Mouse (Mus musculus) neutrophil, adult 5-6 weeks (primary cell): ENCODE results near the gene Atp4b. TPM values are rescaled to one million over a fixed set of nuclear protein-coding genes. Genes with fewer than 3 reads are reported as not detected.
A peak's percentile ranks its signal among the peaks of the same experiment; 100 is the strongest.

Source experiments
- ATAC-seq: fragments of 151-379, 151-347 bp; 2 replicates; pipeline ENCODE4 v1.8.0; 2017; ENCODE audit warnings: mild to moderate bottlenecking, moderate TSS enrichment; ENCODE audit not compliant: insufficient number of reproducible peaks, poor library complexity, low FRiP score, severe bottlenecking; ENCODE audit errors: extremely low read depth
- total RNA-seq: library from RNA; stranded (forward); fragments of 200-1000 nt; gene quantifications from 2 replicates; pipeline ENCODE4 v1.2.3, GENCODE M21; 2017

The Atp4b gene
- total RNA-seq, result not detected in 2 replicates

DNA sequence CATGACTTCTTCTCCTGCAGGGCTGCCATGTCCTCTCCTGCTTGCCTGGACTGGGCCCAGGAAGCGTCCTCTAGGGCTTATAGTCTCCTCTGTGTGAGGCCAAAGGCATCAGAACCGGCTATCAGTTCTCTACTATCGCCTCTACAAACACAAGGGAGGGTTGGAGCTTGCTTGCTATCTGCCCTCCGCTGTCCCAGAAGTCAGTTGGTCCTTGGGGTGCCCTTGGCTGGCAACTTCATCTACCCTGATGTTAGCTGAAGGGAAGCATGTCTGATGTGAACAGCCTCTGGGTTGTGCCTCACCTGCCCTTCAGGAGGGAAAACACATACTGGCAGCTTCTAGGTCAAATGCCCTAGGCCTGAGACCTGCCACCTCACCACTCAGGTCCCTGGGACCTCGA, at the start of gene Atp4b:
TSS of gene Atp4b (minus strand) at position 101 of the 400 bp plus-strand sequence.
- no peak for ATAC-seq

GRCm38 (mm10) chr8:13442152-13442551, 45.5 kb upstream of the Atp4b start:
- no peak for ATAC-seq

DNA sequence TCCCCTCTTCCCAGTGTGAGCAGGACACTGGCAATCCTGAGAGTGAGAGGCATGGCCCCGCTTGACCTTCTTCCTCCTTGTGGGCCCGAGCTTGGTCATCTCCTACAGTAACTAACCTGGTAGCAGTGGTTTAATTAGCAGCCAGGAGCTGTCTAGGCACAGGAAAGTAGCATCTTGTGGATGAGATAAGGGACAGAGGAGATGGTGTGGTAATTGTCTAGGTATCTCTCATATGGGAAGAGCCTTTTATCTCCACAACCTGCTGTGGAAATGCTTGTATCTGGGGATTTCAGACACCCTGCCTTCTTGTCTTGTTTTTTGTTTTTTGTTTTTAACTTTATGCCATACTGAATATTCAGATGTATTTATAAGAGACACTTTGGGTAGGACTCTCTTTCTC, 40.9 kb upstream of the Atp4b start:
- no peak for ATAC-seq

GRCm38 (mm10) chr8:13436052-13436451, 39.4 kb upstream of the Atp4b start:
- ATAC-seq, result no peak

- no peak for ATAC-seq
Measured at GRCm38 (mm10) chr8:13434889-13435288, 38.3 kb upstream of the Atp4b start, which contains the start of gene Tmem255b. TSS of gene Tmem255b (plus strand) at chr8:13435189.

- no peak for ATAC-seq
Measured at GRCm38 (mm10) chr8:13433130-13433529, 36.5 kb upstream of the Atp4b start.

DNA sequence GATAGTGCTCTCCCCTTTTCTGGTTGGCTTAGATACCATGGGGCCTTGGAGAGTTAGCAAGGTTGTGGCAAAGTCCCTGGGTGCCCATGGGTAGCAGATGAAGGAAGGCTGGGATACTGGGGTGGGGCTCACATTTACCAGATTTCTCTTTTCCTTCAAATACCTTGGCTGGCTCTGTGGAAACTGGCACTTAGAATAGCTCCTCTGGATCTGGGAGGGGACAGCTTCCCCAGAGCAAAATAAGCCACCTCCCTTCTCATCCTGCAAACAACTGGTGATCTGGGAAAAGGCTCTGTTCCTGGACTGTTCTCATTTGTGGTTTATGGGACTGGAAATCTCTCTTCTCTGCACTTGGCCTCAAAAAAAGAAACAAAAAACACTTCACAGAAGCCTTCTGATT, 34.2 kb upstream of the Atp4b start:
- ATAC-seq, result no peak

GRCm38 (mm10) chr8:13430412-13430811, 33.8 kb upstream of the Atp4b start:
- no peak for ATAC-seq

DNA sequence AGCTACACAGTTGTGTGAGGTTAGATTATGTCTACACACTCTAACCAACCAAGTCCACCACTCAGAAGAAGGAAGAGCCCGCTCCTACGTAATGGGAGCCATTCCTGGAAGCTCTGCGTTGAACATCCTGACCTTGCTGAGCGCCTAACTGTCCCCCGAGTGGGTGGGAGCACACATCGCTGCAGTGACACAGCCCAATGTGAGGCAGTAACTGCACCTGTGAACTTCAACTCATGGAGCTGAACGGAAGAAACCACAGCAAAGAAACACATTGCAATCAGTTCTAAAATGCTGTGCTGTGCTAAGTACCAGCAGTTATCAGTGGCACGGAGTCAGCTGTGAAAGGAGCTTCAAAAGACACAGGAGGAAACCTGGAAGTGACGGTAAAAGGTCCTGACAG, 31.5 kb upstream of the Atp4b start:
- no peak for ATAC-seq

DNA sequence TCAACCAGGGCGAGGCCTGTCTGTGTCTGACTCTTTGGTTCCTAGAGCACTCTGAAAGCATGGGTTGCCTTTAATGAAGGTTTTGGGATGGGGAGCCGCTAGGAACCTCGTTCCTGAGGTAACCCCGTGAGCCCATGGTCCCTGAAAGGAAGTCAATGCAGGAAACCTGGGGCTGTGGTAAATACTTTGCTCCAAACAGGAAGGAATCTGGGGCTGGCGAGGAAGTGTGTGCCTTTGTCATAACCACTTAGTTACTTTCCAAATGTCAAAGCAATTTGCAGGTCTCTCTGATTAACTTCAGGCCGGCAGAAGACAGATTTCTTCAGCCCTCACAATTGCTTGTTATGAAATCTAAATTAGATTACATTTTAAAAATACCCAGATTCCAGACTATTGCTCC, 30.7 kb upstream of the Atp4b start:
- ATAC-seq, result no peak

DNA sequence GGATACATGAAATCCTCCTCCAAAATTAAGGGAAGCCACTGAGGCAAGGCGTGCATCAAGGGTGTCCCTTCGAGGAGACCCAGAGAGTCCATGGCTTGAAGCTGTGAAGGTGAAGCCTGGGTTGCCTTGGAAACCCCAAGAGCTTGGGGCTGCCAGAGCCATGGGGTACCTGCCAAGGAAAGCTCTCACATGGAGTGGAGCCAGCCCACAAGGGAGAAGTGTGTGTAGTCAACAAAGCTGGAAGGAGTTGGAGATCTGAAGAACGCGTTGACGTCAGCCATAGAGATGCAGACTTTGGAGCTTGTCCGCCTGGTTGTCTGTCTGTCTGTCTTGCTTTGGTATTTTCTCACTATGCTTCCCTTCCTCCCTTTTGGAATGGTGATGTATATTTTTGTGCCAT, 24.3 kb upstream of the Atp4b start:
- no peak for ATAC-seq

DNA sequence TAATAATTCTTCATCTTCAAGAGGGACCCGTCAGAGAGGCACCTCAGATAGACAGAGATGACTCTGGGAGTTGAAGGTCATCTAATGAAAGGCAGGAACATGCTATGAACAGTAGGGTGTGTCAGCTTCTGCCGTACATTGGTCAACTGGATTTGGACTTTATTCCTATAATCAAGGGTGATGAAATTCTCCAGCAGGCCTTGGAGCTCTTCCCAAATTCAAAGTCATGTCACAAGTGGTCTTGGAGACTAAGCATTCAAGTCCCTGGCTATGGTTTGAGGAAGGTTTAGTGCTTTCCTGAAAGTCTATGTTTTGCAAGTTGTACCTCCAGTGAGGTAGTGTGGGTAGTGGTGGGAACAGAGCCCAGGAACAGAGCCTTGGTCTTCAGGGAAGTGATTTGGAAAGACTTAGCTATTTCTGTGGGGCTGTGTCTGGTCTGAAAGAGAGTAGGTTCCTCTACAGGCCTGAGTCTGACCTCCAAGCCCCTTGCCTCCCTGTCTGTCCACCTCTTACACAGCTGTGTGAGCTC, 22.6 kb upstream of the Atp4b start:
- no peak for ATAC-seq

- no peak for ATAC-seq
Measured at GRCm38 (mm10) chr8:13415879-13416278, 19.3 kb upstream of the Atp4b start.

- ATAC-seq, result no peak
Measured at GRCm38 (mm10) chr8:13413823-13414390, 17.3 kb upstream of the Atp4b start.

GRCm38 (mm10) chr8:13412891-13413558, 16.4 kb upstream of the Atp4b start:
- ATAC-seq, result peak; percentile 38; the same call in 1 of the 2 replicates

DNA sequence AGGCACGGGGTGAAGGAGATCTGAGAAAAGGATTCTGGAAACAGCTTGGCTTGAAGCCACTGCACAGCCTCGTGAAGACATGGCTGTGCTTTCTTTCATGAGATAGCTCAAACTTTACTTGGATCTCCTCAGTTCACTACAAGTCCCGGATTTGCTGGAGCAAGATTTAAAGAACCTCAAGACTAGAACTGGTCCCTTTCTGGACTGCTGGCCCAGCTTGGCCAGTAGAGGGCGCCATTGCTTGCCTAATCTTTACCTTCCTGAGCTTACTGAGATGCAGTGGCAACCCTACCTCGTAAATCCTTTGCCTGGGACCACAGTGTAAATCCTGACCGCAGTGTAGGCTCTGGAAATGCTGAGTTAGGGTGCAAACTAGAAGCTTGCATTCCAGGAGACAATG, 15.0 kb upstream of the Atp4b start:
- no peak for ATAC-seq

GRCm38 (mm10) chr8:13406011-13406410, 9.4 kb upstream of the Atp4b start:
- no peak for ATAC-seq

DNA sequence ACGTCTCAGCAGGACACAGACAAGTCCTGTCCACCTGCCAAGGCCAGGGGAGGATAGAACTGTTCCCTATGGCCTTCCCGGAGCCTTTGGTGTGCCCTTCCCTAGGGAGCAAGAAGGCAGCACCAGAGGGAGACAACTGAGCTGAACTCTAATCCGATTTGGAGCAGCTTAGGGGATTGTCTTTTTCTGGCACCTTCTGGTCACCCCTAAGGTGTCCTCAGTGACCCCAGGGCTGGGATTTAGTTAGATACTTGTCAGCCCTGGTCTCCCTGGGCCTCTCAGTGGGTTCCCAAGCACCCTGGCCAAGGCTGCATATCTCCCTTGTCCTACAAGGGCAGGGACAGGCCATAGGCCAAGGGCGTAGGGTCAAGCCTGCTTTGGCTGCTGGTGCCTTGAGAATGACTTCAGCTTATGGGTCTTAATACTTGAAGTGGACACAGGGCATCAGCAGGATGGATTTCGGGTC, 8.1 kb upstream of the Atp4b start, which contains the start of gene Grk1:
TSS of gene Grk1 (plus strand) at position 416 of the 466 bp plus-strand sequence.
- no peak for ATAC-seq

DNA sequence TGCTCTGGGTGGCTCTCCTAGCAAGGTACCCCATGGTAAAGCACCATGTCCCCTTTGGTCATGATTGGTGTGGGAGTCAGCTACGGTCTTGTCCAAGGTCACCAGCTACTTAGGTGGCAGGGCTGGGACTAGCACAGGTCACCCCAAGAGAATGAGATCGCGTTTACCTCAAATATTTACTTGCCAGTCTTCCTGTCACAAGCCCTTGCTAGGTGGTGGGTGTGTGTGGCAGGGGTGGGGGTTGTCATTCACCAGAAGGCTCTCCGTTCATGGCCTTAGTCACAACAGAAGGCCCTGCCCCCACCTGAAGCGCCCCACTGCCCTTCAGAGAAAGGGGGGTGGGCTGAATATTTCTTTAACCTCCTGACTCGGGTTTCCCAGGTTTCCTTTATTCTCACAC, 6.9 kb upstream of the Atp4b start:
- no peak for ATAC-seq

- no peak for ATAC-seq
Measured at GRCm38 (mm10) chr8:13393869-13394268, 2.8 kb downstream of the Atp4b start.
